Mouse (Mus musculus) T-cell, adult 66 days (primary cell): Measurements from ENCODE around the gene Jmjd1c. TPM values are rescaled to one million over a fixed set of nuclear protein-coding genes. Genes with fewer than 3 reads are reported as not detected.

ENCODE experiments used
- total RNA-seq, 2 experiments: library from RNA; stranded (reverse); gene quantifications; 3 replicates in 1 of 2; 4 replicates in 1 of 2; pipeline ENCODE4 v1.2.4; 2023

Gene Jmjd1c
- total RNA-seq = 100 to 1,000 TPM; 172 to 197 TPM

GRCm38 (mm10) chr10:67095798-67096620 lies at the start of gene Jmjd1c:
Gene Jmjd1c (plus strand): TSS chr10:67096125.

GRCm38 (mm10) chr10:67096621-67097436 lies 904 bp downstream of the Jmjd1c start, which contains the start of gene Reep3:
Gene Reep3 (minus strand): TSS chr10:67096945.

GRCm38 (mm10) chr10:67285176-67285814 lies 189.4 kb downstream of the Jmjd1c start, which contains the start of gene Nrbf2:
Gene Nrbf2 (minus strand): TSS chr10:67285305.

Other genes with a start within 250 kb of the Jmjd1c start
- 10 to 100 TPM; 21.4 to 21.6 TPM for gene Reep3, start 820 bp downstream of the Jmjd1c start, total RNA-seq
- gene Nrbf2, start 189.2 kb downstream of the Jmjd1c start, total RNA-seq = 10 to 100 TPM; 15.8 to 16.3 TPM